Mouse (Mus musculus) bone marrow, adult 2 months (tissue): ENCODE data around the gene Adipor2. TPM values are rescaled to one million over a fixed set of nuclear protein-coding genes. Genes with fewer than 3 reads are reported as not detected.
A peak's percentile ranks its signal among the peaks of the same experiment; 100 is the strongest.

Experiments used
- H3K27ac ChIP-seq: fragments of 200-500 bp; 2 replicates; pipeline ENCODE4 v1.5.1; 2012; ENCODE audit warnings: low read depth, mild to moderate bottlenecking, control low read depth, inconsistent platforms, low read length; ENCODE audit not compliant: control insufficient read depth, poor library complexity, insufficient read depth
- H3K4me1 ChIP-seq: fragments of 200-500 bp; 2 replicates; pipeline ENCODE4 v1.6.1; 2011; ENCODE audit warnings: low read length; ENCODE audit not compliant: control insufficient read depth, insufficient read depth
- H3K4me3 ChIP-seq: fragments of 200-500 bp; replicated peaks from 2 replicates; pipeline ENCODE3; 2011; ENCODE audit warnings: mild to moderate bottlenecking, low read depth, low read length, control low read depth; ENCODE audit not compliant: control insufficient read depth
- CTCF ChIP-seq: fragments of 200-500 bp; IDR thresholded peaks from 2 replicates; pipeline ENCODE4 v1.5.1; 2011; ENCODE audit warnings: low read length, control low read depth; ENCODE audit not compliant: control insufficient read depth, insufficient read depth
- POLR2A ChIP-seq: fragments of 200-500 bp; IDR thresholded peaks from 2 replicates; pipeline ENCODE4 v1.6.1; 2011; ENCODE audit warnings: low read depth, mild to moderate bottlenecking, control low read depth, low read length, borderline replicate concordance; ENCODE audit not compliant: control insufficient read depth
- WGBS: fragments of 180-500 bp; shearing (Covaris S2); methylation state at CpG from one replicate; pipeline ENCODE4 v1.1.7; 2018; 5-methylcytosine and 5-hydroxymethylcytosine counted together
- polyA plus RNA-seq: library from polyadenylated mRNA; stranded (reverse); fragments of >200 nt; gene quantifications from 2 replicates; pipeline ENCODE4 v1.2.4, GENCODE M21; 2011; ENCODE audit warnings: low replicate concordance; ENCODE audit not compliant: missing spikeins, insufficient read depth, insufficient read length

Adipor2 gene
- polyA plus RNA-seq, 1 experiment, result 30.2 TPM

DNA sequence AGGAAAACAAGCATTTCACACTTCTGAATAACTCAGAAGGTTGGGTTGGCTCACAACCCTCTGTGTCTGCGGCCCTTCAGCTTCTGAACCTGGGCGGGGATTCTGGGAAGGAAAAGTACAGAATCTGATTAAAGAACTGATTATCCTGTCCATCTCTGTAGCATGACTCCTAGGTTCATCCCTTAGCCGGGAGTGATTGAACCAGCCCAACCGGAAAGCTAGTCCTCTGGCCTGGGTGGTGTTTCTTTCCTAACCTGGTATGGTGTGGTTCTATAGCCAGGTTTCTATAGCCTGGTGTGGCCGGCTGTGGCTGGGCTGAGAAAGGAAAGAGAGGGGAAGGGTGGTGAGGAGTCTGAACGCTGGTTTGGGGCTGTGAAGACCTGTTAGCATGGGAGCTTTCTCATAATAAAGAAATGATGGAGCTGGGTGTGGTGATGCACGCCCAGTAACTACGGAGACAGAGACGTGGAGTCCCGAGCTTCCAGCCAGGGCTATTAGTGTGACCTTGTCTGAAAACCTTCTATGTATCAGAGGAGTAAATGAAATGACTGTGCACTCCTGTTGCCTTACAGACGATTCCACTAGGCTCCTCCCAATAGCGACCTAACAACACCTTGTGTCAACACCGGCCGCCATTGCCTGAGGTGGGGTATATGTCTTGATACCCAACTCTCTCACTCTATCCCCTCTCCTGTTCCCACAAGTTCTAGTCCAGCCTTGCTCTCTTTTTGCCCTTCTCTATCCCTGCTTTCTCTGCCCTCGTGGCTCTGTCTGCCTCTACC, 3.1 kb downstream of the Adipor2 start:
- Histone ChIP-seq H3K4me1 (peaks cover 5% of the 10 kb centered on the region), H3K27ac (no peak overlapping the region), H3K4me3 (no peak overlapping the region)
- no peak for TF ChIP-seq POLR2A
- TF ChIP-seq CTCF, result no peak
- whole genome bisulfite sequencing, result 53% methylated on average over 15 of the region's 15 CpGs

DNA sequence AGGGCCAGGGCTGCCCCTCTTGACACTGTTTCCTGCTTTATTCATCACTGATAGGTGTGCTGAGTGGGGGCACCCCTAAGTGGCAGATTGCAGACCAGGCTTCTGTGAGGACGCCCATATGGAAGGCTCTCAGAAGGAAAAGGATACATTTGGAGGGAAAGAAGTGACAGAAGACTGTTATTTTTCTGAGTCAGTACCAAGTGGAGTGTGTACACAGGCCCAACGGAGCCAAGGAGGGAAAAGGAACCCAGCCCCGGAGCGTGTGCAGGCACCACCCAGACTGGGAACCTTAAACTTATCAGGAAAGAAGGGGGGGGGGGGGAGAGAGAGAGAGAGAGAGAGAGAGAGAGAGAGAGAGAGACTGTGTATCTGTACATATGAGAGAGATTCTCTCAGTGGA, 4.9 kb downstream of the Adipor2 start:
- Histone ChIP-seq H3K4me3 (no peak overlapping the region), H3K4me1 (peaks cover 3% of the 10 kb centered on the region), H3K27ac (no peak overlapping the region)
- 81% methylated on average over 4 of the region's 4 CpGs for WGBS
- TF ChIP-seq CTCF (no peak), POLR2A (no peak)

DNA sequence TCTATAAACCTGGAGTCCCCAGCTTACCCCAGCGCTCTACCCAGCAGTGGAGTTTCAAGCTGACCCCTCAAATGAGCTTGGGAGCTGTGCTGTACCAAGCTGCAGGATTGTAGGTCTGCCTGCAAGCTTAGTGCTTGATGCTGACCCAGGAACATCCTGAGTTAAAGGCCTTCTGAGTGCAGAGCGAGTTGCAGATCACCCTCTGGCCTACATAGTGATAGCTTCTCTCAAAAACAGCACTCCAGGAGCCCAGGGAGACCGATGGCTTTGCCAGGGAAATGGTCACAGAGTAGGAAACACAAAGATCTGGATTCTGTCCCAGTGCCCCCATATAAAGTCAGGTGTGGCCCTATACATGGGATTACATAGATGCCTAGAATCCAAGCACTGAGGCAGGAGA, 6.0 kb downstream of the Adipor2 start:
- 80% methylated on average over 3 of the region's 3 CpGs for WGBS
- Histone ChIP-seq H3K4me1 (peaks cover 2% of the 10 kb centered on the region), H3K4me3 (no peak overlapping the region), H3K27ac (no peak overlapping the region)
- TF ChIP-seq CTCF (no peak), POLR2A (no peak)

DNA sequence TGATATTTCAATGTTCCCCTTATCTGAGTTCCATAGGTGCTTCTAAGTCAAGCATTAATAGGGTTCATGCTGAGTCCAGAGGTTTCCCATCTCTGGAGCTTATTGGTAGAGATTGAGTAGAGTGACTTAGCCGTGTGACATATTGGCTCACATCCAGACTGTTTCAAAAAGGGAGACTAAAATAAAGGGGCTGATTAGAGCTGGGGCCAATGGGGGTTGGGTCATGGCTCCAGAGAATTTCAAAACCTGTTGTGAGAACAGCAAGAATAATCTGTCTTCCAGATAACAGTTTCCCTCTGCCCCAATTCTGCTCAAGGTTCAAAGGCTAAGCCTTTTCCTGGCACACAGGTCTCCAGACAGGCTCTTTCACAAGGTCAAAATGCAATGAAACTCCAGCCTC, 7.7 kb downstream of the Adipor2 start:
- TF ChIP-seq CTCF, result no peak
- TF ChIP-seq POLR2A, result no peak
- Histone ChIP-seq H3K4me3 (no peak overlapping the region), H3K4me1 (no peaks in the 10 kb centered on the region; the same call in none of the 2 replicates), H3K27ac (no peak overlapping the region)
- 26% methylated on average over 1 of the region's 1 CpGs for WGBS

DNA sequence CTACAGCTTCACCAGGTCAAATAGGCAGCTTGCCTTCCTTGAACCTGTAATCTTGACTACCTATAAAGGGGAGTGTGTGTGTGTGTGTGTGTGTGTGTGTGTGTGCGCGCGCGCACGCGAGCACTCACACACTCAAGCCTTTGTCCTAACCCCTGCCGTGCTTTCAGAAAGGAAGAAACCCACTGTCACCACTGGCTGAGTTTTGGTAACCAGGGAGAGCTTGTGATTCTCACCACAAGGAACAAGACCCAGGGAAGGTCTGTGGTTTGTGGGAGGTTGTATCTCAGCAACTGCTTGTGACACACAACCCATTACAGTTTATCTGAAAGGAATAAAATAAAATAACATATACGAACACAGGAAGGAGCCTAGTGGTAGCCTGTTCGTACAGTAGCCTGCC, 8.9 kb downstream of the Adipor2 start:
- WGBS, result 6% methylated on average over 9 of the region's 9 CpGs
- Histone ChIP-seq H3K4me3 (no peak overlapping the region), H3K27ac (peak overlapping the region; percentile 16; the same call in 1 of the 2 replicates), H3K4me1 (no peaks in the 10 kb centered on the region; the same call in none of the 2 replicates)
- TF ChIP-seq CTCF (no peak), POLR2A (no peak)

DNA sequence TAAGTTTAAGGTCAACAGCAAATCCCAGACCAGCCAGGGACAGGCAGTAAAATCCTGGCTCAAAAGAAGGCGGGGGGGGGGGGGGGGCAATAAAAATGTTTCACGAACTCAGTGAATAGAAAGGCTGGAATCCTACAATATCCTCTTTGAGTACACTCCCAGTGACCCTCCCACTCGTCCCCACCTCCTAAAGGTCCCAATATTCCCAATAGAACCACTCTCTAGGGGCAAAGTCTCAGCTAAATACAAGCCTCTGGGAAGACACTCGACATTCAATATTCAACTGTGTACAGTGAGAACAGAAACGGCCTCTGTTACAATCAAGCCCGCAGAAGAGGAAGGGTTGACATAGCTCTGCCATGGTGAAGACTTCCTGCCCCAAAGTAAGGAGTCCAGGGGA, 9.7 kb downstream of the Adipor2 start:
- TF ChIP-seq CTCF, result no peak
- TF ChIP-seq POLR2A, result no peak
- Histone ChIP-seq H3K27ac (no peak overlapping the region), H3K4me3 (no peak overlapping the region), H3K4me1 (no peaks in the 10 kb centered on the region; the same call in none of the 2 replicates)
- WGBS, result 28% methylated on average over 6 of the region's 6 CpGs

DNA sequence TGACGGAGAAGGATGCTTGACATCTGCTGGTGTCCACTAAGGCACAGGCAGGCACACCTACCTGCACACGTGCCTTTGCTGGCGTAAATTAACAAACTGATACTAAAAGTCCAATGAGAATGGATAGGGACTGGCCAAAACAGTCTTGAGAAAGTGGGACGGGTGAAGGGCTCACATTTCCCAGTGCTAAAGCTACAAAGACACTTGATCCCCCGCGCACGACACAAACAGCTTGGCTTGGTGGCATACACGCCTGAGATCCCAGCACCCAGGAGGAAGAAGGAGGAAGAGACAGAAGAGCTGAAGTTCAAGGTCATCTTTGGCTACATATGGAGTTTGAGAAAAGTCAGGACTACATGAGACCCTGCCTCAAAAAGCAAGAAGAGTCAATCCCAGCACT, 11.0 kb downstream of the Adipor2 start:
- Histone ChIP-seq H3K4me3 (no peak overlapping the region), H3K4me1 (no peaks in the 10 kb centered on the region; the same call in none of the 2 replicates), H3K27ac (no peak overlapping the region)
- WGBS, result 84% methylated on average over 8 of the region's 8 CpGs
- no peak for TF ChIP-seq CTCF
- no peak for TF ChIP-seq POLR2A

DNA sequence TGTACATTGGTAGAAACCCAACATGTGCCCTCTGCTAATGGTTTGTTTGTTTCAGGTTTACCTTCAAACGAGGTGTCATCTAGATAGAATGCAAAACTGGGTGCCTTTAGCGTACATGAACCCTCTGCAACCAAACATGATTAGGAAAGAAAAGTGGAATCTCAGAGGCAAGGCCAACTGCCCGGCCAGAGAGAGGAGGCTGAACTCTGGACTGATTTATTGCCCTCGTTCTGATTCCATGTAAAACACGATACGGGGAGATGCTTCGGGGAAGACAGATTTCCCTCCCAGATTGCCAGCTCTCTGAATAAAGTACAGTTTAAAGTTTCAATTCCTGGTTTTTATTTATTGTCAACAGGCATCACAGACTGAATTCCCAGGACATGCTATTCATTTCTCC, 12.2 kb downstream of the Adipor2 start:
- 81% methylated on average over 7 of the region's 7 CpGs for WGBS
- Histone ChIP-seq H3K4me1 (no peaks in the 10 kb centered on the region; the same call in none of the 2 replicates), H3K27ac (no peak overlapping the region), H3K4me3 (no peak overlapping the region)
- TF ChIP-seq POLR2A (no peak), CTCF (no peak)

DNA sequence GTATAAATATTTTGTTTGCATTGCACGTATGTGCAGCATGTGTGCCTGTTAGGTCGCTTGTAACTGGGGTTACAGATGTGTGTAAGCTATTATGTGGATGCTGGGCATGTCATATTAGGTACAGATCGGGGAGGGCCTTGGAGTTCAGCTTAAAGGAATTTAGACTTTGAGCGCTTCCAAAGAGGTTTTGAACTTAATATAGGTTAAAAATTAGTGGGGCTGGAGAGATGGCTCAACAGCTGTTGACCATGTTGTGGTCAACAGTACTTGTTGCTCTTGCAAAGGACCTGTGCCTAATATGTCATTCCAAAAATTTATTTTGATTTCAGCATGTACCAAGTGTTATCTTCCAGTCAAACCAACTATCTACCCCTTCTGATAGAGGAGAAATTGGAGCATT, 12.7 kb downstream of the Adipor2 start:
- 85% methylated on average over 4 of the region's 4 CpGs for WGBS
- TF ChIP-seq POLR2A (no peak), CTCF (no peak)
- H3K27ac ChIP-seq, result no peak overlapping the region
- no peaks in the 10 kb centered on the region; the same call in 1 of the 2 replicates for H3K4me1 ChIP-seq
- H3K4me3 ChIP-seq, result no peak overlapping the region
